Mouse (Mus musculus) kidney, adult 2 months (tissue): ENCODE data around the gene Grik4.

Experiments
- CTCF ChIP-seq: fragments of 200-500 bp; conservative IDR thresholded peaks from 2 replicates; pipeline ENCODE4 v1.5.1; 2011; ENCODE audit warnings: low read depth, mild to moderate bottlenecking, control low read depth, low read length, moderate library complexity, mixed read lengths; ENCODE audit not compliant: insufficient read depth, insufficient read length
- POLR2A ChIP-seq: fragments of 200-500 bp; IDR thresholded peaks from one replicate; pipeline ENCODE4 v1.6.1; 2011; ENCODE audit warnings: low read depth, low read length, control low read depth

GRCm38 (mm10) chr9:42858576-42858975, 85.7 kb downstream of the Grik4 start:
- no peak for TF ChIP-seq CTCF
- no peak for TF ChIP-seq POLR2A
